Mouse (Mus musculus) liver, postnatal 0 days (tissue): ENCODE data around the gene Ncdn. TPM values are rescaled to one million over a fixed set of nuclear protein-coding genes. Genes with fewer than 3 reads are reported as not detected.

Experiments used
- ATAC-seq: fragments of 200-750 bp; cut with Nextera tagmentation; 2 replicates; pipeline ENCODE4 v1.8.0; 2017; ENCODE audit warnings: mild to moderate bottlenecking, moderate library complexity
- DNase-seq: peaks from one replicate; pipeline ENCODE4 v3.0.0-alpha.2; 2016
- H3K27ac ChIP-seq: fragments of 300-500 bp; sonication (generic); 2 replicates; pipeline ENCODE4 v1.5.1; 2014; ENCODE audit warnings: antibody characterized with exemption, moderate library complexity, mild to moderate bottlenecking, low read depth
- H3K27me3 ChIP-seq: fragments of 300-500 bp; sonication (generic); 2 replicates; pipeline ENCODE4 v1.6.1; 2014; ENCODE audit warnings: low read length, control low read depth, mixed read lengths; ENCODE audit not compliant: insufficient read depth
- H3K36me3 ChIP-seq: fragments of 300-500 bp; sonication (generic); replicated peaks from 2 replicates; pipeline ENCODE4 v1.6.1; 2014; ENCODE audit warnings: mild to moderate bottlenecking, control low read depth, low read length, moderate library complexity, mixed read lengths; ENCODE audit not compliant: insufficient read depth
- H3K4me1 ChIP-seq: fragments of 300-500 bp; sonication (generic); 2 replicates; pipeline ENCODE4 v1.6.1; 2014; ENCODE audit warnings: antibody characterized with exemption, mild to moderate bottlenecking, control low read depth; ENCODE audit not compliant: insufficient read depth
- H3K4me2 ChIP-seq: fragments of 300-500 bp; sonication (generic); 2 replicates; pipeline ENCODE4 v1.6.1; 2014; ENCODE audit warnings: low read depth, mild to moderate bottlenecking, low read length, moderate library complexity, mixed read lengths
- H3K4me3 ChIP-seq: fragments of 300-500 bp; sonication (generic); 2 replicates; pipeline ENCODE4 v1.5.1; 2014; ENCODE audit warnings: low read depth, low read length
- H3K9ac ChIP-seq: fragments of 300-500 bp; sonication (generic); replicated peaks from 2 replicates; pipeline ENCODE4 v1.6.1; 2014; ENCODE audit warnings: mild to moderate bottlenecking, moderate library complexity
- H3K9me3 ChIP-seq: fragments of 300-500 bp; sonication (generic); 2 replicates; pipeline ENCODE4 v1.6.1; 2016; ENCODE audit warnings: mild to moderate bottlenecking, control low read depth, low read length, mixed read lengths
- CTCF ChIP-seq: sonication (generic); IDR thresholded peaks from 2 replicates; pipeline ENCODE4 v1.5.1; 2016; ENCODE audit warnings: antibody characterized with exemption, low read depth
- EP300 ChIP-seq: IDR thresholded peaks from 2 replicates; pipeline ENCODE4 v1.6.1; 2016; ENCODE audit warnings: antibody characterized with exemption, low read depth, mild to moderate bottlenecking
- WGBS: fragments of 180-500 bp; shearing (Covaris S2); extraction: QIAGEN DNeasy Blood & Tissue Kit; methylation state at CpG from one replicate; pipeline ENCODE4 v1.1.7; 2014; ENCODE audit not compliant: insufficient replicate concordance; 5-methylcytosine and 5-hydroxymethylcytosine counted together
- polyA plus RNA-seq: library from polyadenylated mRNA; unstranded; fragments of >200 nt; fragmentation: Nextera tagmentation; extraction: Ambion mirVana; gene quantifications from 2 replicates; pipeline ENCODE4 v1.2.1, GENCODE M21; 2015

The Ncdn gene
- polyA plus RNA-seq, 1 experiment from 2014 or later, result 4.2 TPM

DNA sequence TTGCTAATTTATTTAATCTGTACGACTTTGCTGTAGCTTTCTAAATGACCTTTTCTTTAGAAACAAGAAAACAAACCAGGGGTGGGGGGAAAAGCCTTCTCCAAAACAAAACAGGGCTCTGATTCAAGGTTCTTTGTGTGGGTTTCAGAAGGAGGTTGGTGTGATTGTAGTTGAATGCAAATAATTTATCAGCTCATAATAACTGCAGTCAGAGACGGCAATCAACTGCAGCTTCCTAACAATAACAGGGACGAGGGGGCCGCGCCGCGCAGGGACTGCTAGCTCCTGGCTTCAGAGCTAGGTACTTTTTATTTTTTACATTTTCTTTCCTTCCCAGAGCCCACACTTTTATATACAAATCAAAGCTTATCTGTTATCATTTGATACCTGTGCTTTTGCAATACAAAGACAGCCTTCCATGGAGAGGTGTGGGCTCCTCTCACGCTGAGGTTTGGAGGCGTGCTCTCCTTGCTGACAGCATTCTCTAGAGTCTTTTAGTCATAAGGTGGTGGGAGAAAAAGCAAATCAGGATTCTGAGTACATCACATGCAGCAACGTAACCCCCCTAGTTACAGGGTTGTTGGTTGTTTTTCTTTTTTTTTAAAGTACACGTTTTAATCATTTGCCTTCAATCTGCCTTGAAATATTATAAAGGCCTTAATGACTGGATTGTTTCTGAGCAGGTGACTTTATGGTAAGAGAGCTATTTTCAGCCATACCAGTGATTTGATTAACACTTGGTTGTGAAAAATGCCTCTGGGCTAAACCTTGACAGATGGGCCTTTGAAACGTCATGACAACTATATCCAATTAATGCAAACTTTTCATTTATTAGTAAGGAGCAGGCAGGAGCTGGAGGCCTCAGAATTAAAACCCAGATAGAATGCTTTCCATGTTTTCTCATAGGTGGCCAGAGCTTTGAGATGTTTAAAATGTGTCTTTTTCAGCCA is 26.9 kb upstream of the Ncdn start:
- no peak overlapping the region for H3K4me2 ChIP-seq
- DNase-seq, result no peak
- WGBS, result 86% methylated on average over 12 of the region's 12 CpGs
- H3K36me3 ChIP-seq, result no peaks in the 10 kb centered on the region
- H3K4me1 ChIP-seq, result no peaks in the 10 kb centered on the region
- H3K9me3 ChIP-seq, result no peaks in the 10 kb centered on the region
- no peak overlapping the region for H3K9ac ChIP-seq
- no peak overlapping the region for H3K27ac ChIP-seq
- H3K27me3 ChIP-seq, result no peaks in the 10 kb centered on the region
- no peak overlapping the region for H3K4me3 ChIP-seq
- no peak for ATAC-seq
- TF ChIP-seq CTCF (no peak), EP300 (no peak)

DNA sequence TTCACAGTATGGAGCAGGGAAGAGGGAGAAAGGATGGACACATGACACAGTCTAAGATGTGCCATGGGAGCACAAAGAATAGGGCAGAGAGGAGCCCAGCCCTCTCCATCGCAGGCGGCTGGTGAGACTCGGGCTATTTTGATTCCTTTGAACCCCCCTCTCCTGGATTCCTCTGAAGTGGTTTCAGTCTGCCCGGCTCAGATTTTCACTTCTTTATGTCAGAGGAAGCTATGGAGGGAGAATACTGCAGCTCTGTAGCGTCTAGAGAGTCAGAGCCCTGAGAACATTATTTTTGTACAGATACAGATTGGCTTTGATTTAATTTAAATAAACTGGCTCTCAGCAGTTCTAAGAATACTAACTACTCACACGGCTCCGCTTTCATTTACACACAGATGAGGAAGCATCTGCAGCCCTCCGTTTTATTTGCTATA is 25.9 kb upstream of the Ncdn start:
- no peak for TF ChIP-seq EP300
- no peak for TF ChIP-seq CTCF
- H3K27ac ChIP-seq, result no peak overlapping the region
- 69% methylated on average over 8 of the region's 8 CpGs for WGBS
- no peak overlapping the region for H3K4me3 ChIP-seq
- H3K9me3 ChIP-seq, result no peaks in the 10 kb centered on the region
- no peaks in the 10 kb centered on the region for H3K4me1 ChIP-seq
- H3K27me3 ChIP-seq, result no peaks in the 10 kb centered on the region
- H3K9ac ChIP-seq, result no peak overlapping the region
- DNase-seq, result no peak
- no peak overlapping the region for H3K4me2 ChIP-seq
- no peak for ATAC-seq
- no peaks in the 10 kb centered on the region for H3K36me3 ChIP-seq

DNA sequence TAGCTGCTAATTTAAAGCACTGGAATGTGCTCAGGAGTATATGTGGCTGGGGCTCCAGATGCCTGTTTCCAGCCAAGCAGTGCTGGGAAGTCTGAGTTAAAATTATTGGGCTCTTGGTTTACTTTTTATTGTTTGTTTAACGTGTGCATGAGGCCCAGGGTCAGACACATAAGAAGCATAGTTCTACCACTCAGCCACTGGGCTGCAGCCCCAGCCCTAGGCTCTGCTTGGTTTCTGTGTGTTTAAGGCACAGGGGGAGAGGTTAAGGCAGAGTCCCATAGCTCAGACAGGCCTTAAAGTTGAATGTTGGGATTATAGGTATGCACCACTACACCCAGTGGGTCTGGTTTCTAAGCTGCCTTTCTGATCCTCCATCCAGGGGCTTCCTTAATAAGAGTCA is 21.9 kb upstream of the Ncdn start:
- Histone ChIP-seq H3K4me3 (no peak overlapping the region), H3K27ac (no peak overlapping the region), H3K27me3 (no peaks in the 10 kb centered on the region), H3K36me3 (0 out of 2 replicates have a peak, but pooled peaks cover 2% of the 10 kb centered on the region), H3K9me3 (no peaks in the 10 kb centered on the region), H3K9ac (no peak overlapping the region), H3K4me2 (no peak overlapping the region), H3K4me1 (no peaks in the 10 kb centered on the region)
- ATAC-seq (no peak), DNase-seq (no peak)
- 68% methylated on average over 1 of the region's 1 CpGs for WGBS
- no peak for TF ChIP-seq EP300
- TF ChIP-seq CTCF, result no peak

DNA sequence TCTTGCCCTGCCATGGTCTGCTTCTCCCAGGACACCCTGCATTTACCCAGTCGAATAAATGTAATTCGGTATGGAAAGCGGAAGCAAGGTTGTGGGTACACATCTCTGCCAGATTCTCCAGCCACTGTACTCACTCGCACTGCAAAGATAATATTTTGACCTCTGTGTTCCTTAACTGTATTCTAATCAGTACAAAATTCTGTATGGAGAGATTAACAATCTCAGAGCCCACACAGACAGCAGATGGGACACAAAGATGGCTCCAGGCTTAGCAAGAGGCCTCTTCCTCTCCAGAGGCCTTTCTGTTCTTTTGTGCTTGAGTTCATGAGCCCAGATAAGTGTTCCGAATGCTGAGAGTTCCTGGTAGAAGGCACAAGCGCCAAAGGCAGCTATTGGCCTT is 20.6 kb upstream of the Ncdn start:
- WGBS, result 69% methylated on average over 6 of the region's 6 CpGs
- no peak for ATAC-seq
- no peak overlapping the region for H3K4me3 ChIP-seq
- no peak overlapping the region for H3K4me2 ChIP-seq
- 0 out of 2 replicates have a peak, but pooled peaks cover 2% of the 10 kb centered on the region for H3K36me3 ChIP-seq
- no peaks in the 10 kb centered on the region for H3K27me3 ChIP-seq
- no peaks in the 10 kb centered on the region for H3K9me3 ChIP-seq
- no peak for DNase-seq
- TF ChIP-seq CTCF (no peak), EP300 (no peak)
- H3K27ac ChIP-seq, result no peak overlapping the region
- H3K9ac ChIP-seq, result no peak overlapping the region
- H3K4me1 ChIP-seq, result no peaks in the 10 kb centered on the region

DNA sequence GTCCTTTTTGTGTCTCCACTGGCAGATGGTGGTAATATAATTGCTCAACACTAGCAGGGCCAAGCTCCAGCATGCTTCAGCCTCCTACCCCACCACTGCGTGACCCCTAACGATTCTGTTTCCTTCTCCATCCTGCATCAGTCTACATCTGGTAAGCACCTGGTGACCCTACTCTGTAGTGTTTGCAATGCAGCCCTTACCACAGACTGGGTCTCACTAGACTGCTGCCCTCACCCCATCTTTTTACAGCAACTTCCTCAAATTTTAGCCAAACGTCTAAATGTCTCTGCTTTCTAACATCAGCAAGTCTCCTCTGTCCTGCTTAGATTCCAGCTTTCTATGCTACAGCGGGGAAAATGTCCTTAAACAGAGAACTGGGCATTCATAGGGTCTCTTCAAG is 17.6 kb upstream of the Ncdn start:
- H3K4me1 ChIP-seq, result no peaks in the 10 kb centered on the region
- ATAC-seq, result no peak
- no peak overlapping the region for H3K27ac ChIP-seq
- H3K4me2 ChIP-seq, result no peak overlapping the region
- H3K9ac ChIP-seq, result no peak overlapping the region
- H3K4me3 ChIP-seq, result no peak overlapping the region
- TF ChIP-seq EP300 (no peak), CTCF (no peak)
- WGBS, result 60% methylated on average over 4 of the region's 4 CpGs
- no peaks in the 10 kb centered on the region for H3K9me3 ChIP-seq
- no peaks in the 10 kb centered on the region for H3K27me3 ChIP-seq
- 0 out of 2 replicates have a peak, but pooled peaks cover 2% of the 10 kb centered on the region for H3K36me3 ChIP-seq
- no peak for DNase-seq

DNA sequence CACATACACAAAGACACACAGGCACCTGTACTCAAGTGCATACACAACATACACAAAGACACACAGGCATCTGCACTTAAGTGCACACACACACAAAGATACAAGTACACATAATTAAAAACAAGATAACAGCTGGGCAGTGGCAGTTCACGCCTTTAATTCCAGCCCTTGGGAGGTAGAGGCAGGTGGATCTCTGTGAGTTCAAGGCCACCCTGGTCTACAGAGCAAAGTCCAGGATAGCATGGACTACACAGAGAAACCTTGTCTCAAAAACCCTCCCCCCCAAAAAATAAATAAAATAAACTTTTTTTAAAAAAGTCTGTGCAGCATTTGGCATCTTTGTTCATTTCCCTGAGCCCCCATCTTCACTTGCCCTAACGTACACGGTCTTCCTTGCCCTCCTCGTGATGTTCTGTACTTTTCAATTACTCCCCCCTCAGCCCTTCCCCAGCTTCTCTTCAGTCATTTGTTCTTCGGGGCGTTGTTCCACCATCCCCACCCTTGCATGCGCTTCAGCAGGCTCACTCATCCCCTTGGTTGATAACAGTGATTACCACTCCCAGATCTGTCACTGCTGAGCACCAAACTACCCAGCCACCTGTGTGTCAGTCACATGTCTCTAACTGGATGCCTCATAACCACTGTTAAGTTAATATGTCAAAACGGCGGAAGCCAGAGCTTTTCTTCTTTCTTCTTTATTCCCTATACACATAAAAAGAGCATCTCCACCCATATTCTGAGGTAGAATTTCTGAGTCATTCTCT is 16.7 kb upstream of the Ncdn start:
- TF ChIP-seq CTCF (no peak), EP300 (no peak)
- DNase-seq (no peak), ATAC-seq (no peak)
- Histone ChIP-seq H3K4me2 (no peak overlapping the region), H3K4me1 (no peaks in the 10 kb centered on the region), H3K4me3 (no peak overlapping the region), H3K9me3 (no peaks in the 10 kb centered on the region), H3K27me3 (no peaks in the 10 kb centered on the region), H3K9ac (no peak overlapping the region), H3K27ac (no peak overlapping the region), H3K36me3 (0 out of 2 replicates have a peak, but pooled peaks cover 2% of the 10 kb centered on the region)
- WGBS, result 69% methylated on average over 9 of the region's 9 CpGs
